Mouse (Mus musculus): Measurements from ENCODE around the gene Ttc27. TPM values are rescaled to one million over a fixed set of nuclear protein-coding genes. Genes with fewer than 3 reads are reported as not detected.

Ttc27 gene
- polyA plus RNA-seq, 1 experiment, result 0.67 TPM

- no peak for TF ChIP-seq POLR2A (IDR thresholded peaks at IDR 0.05; ENCODE audit: low read depth, low read length)
- TF ChIP-seq CTCF (IDR thresholded peaks at IDR 0.05; ENCODE audit: extremely low read depth, insufficient read length, insufficient replicate concordance, low read depth, low read length), result no peak
- H3K4me3 ChIP-seq (ENCODE audit: low read depth, low read length), result no peak overlapping the region
- no peaks in the 10 kb centered on the region for H3K4me1 ChIP-seq (ENCODE audit: control insufficient read depth, insufficient read depth, insufficient read length, low read length)
- WGBS, result 94% methylated on average over 4 of the region's 4 CpGs
- H3K27ac ChIP-seq (ENCODE audit: insufficient read depth, low read depth, low read length), result no peak overlapping the region
- no peaks in the 10 kb centered on the region for H3K27me3 ChIP-seq (ENCODE audit: control insufficient read depth, insufficient read depth, low read length)
- peaks cover 3% of the 10 kb centered on the region; the same call in 1 of the 2 replicates for H3K36me3 ChIP-seq (ENCODE audit: control insufficient read depth, insufficient read depth, low read length)
Measured at GRCm38 (mm10) chr17:74751026-74751425, 33.5 kb downstream of the Ttc27 start.

- Histone ChIP-seq H3K27me3 (ENCODE audit: control insufficient read depth, insufficient read depth, low read length) (no peaks in the 10 kb centered on the region), H3K4me3 (ENCODE audit: low read depth, low read length) (no peak overlapping the region), H3K36me3 (ENCODE audit: control insufficient read depth, insufficient read depth, low read length) (peaks cover 3% of the 10 kb centered on the region; the same call in 1 of the 2 replicates), H3K27ac (ENCODE audit: insufficient read depth, low read depth, low read length) (no peak overlapping the region), H3K4me1 (ENCODE audit: control insufficient read depth, insufficient read depth, insufficient read length, low read length) (no peaks in the 10 kb centered on the region)
- 74% methylated on average over 8 of the region's 8 CpGs for WGBS
- no peak for TF ChIP-seq CTCF (IDR thresholded peaks at IDR 0.05; ENCODE audit: extremely low read depth, insufficient read length, insufficient replicate concordance, low read depth, low read length)
- no peak for TF ChIP-seq POLR2A (IDR thresholded peaks at IDR 0.05; ENCODE audit: low read depth, low read length)
Measured at GRCm38 (mm10) chr17:74752906-74753627, 35.5 kb downstream of the Ttc27 start.

- Histone ChIP-seq H3K4me1 (ENCODE audit: control insufficient read depth, insufficient read depth, insufficient read length, low read length) (no peaks in the 10 kb centered on the region), H3K27me3 (ENCODE audit: control insufficient read depth, insufficient read depth, low read length) (no peaks in the 10 kb centered on the region), H3K27ac (ENCODE audit: insufficient read depth, low read depth, low read length) (no peak overlapping the region), H3K36me3 (ENCODE audit: control insufficient read depth, insufficient read depth, low read length) (peaks cover 5% of the 10 kb centered on the region; the same call in 1 of the 2 replicates), H3K4me3 (ENCODE audit: low read depth, low read length) (no peak overlapping the region)
- no peak for TF ChIP-seq POLR2A (IDR thresholded peaks at IDR 0.05; ENCODE audit: low read depth, low read length)
- WGBS, result 84% methylated on average over 5 of the region's 5 CpGs
Measured at GRCm38 (mm10) chr17:74753628-74754104, 36.1 kb downstream of the Ttc27 start.

GRCm38 (mm10) chr17:74754369-74755118 lies 37.0 kb downstream of the Ttc27 start:
- WGBS, result 93% methylated on average over 11 of the region's 11 CpGs
- Histone ChIP-seq H3K36me3 (ENCODE audit: control insufficient read depth, insufficient read depth, low read length) (peaks cover 5% of the 10 kb centered on the region; the same call in 1 of the 2 replicates), H3K4me3 (ENCODE audit: low read depth, low read length) (no peak overlapping the region), H3K27me3 (ENCODE audit: control insufficient read depth, insufficient read depth, low read length) (no peaks in the 10 kb centered on the region), H3K27ac (ENCODE audit: insufficient read depth, low read depth, low read length) (no peak overlapping the region), H3K4me1 (ENCODE audit: control insufficient read depth, insufficient read depth, insufficient read length, low read length) (no peaks in the 10 kb centered on the region)
- TF ChIP-seq CTCF (IDR thresholded peaks at IDR 0.05; ENCODE audit: extremely low read depth, insufficient read length, insufficient replicate concordance, low read depth, low read length) (no peak), POLR2A (IDR thresholded peaks at IDR 0.05; ENCODE audit: low read depth, low read length) (no peak)

GRCm38 (mm10) chr17:74769390-74769811 lies 51.9 kb downstream of the Ttc27 start:
- no peak overlapping the region for H3K27ac ChIP-seq (ENCODE audit: insufficient read depth, low read depth, low read length)
- no peaks in the 10 kb centered on the region for H3K4me1 ChIP-seq (ENCODE audit: control insufficient read depth, insufficient read depth, insufficient read length, low read length)
- no peak overlapping the region for H3K4me3 ChIP-seq (ENCODE audit: low read depth, low read length)
- no peak for TF ChIP-seq CTCF (IDR thresholded peaks at IDR 0.05; ENCODE audit: extremely low read depth, insufficient read length, insufficient replicate concordance, low read depth, low read length)
- no peak for TF ChIP-seq POLR2A (IDR thresholded peaks at IDR 0.05; ENCODE audit: low read depth, low read length)
- H3K27me3 ChIP-seq (ENCODE audit: control insufficient read depth, insufficient read depth, low read length), result no peaks in the 10 kb centered on the region
- H3K36me3 ChIP-seq (ENCODE audit: control insufficient read depth, insufficient read depth, low read length), result no peaks in the 10 kb centered on the region
- 72% methylated on average over 9 of the region's 9 CpGs for WGBS

- Histone ChIP-seq H3K27ac (ENCODE audit: insufficient read depth, low read depth, low read length) (no peak overlapping the region), H3K36me3 (ENCODE audit: control insufficient read depth, insufficient read depth, low read length) (no peaks in the 10 kb centered on the region), H3K4me1 (ENCODE audit: control insufficient read depth, insufficient read depth, insufficient read length, low read length) (no peaks in the 10 kb centered on the region), H3K4me3 (ENCODE audit: low read depth, low read length) (no peak overlapping the region), H3K27me3 (ENCODE audit: control insufficient read depth, insufficient read depth, low read length) (no peaks in the 10 kb centered on the region)
- TF ChIP-seq POLR2A (IDR thresholded peaks at IDR 0.05; ENCODE audit: low read depth, low read length) (no peak), CTCF (IDR thresholded peaks at IDR 0.05; ENCODE audit: extremely low read depth, insufficient read length, insufficient replicate concordance, low read depth, low read length) (no peak)
- WGBS, result 88% methylated on average over 4 of the region's 4 CpGs
Measured at GRCm38 (mm10) chr17:74772364-74772763, 54.8 kb downstream of the Ttc27 start.

GRCm38 (mm10) chr17:74773556-74773955 lies 56.0 kb downstream of the Ttc27 start:
- Histone ChIP-seq H3K27ac (ENCODE audit: insufficient read depth, low read depth, low read length) (no peak overlapping the region), H3K4me3 (ENCODE audit: low read depth, low read length) (no peak overlapping the region), H3K4me1 (ENCODE audit: control insufficient read depth, insufficient read depth, insufficient read length, low read length) (no peaks in the 10 kb centered on the region), H3K27me3 (ENCODE audit: control insufficient read depth, insufficient read depth, low read length) (no peaks in the 10 kb centered on the region), H3K36me3 (ENCODE audit: control insufficient read depth, insufficient read depth, low read length) (no peaks in the 10 kb centered on the region)
- WGBS, result 89% methylated on average over 5 of the region's 5 CpGs
- TF ChIP-seq POLR2A (IDR thresholded peaks at IDR 0.05; ENCODE audit: low read depth, low read length) (no peak), CTCF (IDR thresholded peaks at IDR 0.05; ENCODE audit: extremely low read depth, insufficient read length, insufficient replicate concordance, low read depth, low read length) (no peak)

Measured in small intestine, adult 2 months (tissue).